Mouse (Mus musculus): Measurements from ENCODE around the gene Bach1.

GRCm38 (mm10) chr16:87692591-87692990 is 6.2 kb upstream of the Bach1 start:
- TF ChIP-seq CTCF (IDR thresholded peaks at IDR 0.05; ENCODE audit: low read depth) = no peak
- TF ChIP-seq EP300 (IDR thresholded peaks at IDR 0.05; ENCODE audit: low read depth) = no peak
